Mouse (Mus musculus): ENCODE measurements around the gene Cnppd1.

Cnppd1 gene

DNA sequence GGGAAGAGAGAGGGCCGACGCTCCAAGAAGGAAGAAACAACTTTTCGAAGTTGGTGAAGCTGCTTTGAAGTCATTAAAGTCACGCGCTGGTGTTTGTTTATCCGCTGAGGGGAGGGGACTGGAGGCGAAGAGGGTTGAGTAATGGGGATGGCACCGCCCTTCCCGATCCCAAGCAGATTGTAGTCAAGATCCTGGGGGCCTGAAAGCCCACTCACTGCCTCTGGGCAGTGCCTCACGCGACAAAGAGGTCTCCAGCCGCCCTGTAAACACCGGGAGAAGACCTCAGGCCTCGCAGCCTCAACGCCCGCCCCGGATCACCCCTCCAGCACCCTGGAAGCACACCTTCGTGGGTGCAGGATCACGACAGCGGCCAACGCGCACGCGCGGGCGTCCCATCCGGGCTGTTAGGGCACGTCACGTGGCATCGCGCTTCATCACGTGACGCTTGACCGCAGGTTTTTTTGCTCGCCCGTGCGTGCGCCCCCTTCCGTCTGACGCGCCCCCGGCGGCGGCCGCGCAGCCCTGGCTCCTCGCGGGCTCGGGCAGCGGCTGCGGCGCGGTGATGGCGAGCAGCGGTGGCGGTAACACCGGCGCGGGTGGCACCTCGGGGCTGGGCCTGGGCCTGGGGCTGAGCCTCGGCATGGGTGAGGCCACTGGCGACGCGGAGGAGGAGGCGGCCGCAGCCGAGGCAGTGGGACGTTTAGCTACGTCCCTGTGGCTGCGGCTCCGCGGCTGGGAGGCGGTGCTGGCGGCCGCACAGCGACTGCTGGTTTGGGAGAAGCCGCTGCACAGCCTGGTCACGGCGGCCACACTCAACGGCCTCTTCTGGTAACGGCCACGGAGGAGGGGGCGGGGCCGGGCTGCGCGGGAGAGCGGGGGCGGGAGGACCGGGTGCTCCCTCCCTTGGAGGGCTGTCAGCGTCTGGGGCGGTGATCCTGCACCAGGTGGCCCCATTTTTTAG lies at the start of gene Cnppd1, which contains the start of gene Retreg2:
Gene Cnppd1 (minus strand): TSS at position 411 of the 961 bp plus-strand sequence.
Gene Retreg2 (plus strand): TSS at position 478 of the 961 bp plus-strand sequence.
- DNase-seq (ENCODE audit: low spot score in 2 of 2): peak; percentile 95 to 97

DNA sequence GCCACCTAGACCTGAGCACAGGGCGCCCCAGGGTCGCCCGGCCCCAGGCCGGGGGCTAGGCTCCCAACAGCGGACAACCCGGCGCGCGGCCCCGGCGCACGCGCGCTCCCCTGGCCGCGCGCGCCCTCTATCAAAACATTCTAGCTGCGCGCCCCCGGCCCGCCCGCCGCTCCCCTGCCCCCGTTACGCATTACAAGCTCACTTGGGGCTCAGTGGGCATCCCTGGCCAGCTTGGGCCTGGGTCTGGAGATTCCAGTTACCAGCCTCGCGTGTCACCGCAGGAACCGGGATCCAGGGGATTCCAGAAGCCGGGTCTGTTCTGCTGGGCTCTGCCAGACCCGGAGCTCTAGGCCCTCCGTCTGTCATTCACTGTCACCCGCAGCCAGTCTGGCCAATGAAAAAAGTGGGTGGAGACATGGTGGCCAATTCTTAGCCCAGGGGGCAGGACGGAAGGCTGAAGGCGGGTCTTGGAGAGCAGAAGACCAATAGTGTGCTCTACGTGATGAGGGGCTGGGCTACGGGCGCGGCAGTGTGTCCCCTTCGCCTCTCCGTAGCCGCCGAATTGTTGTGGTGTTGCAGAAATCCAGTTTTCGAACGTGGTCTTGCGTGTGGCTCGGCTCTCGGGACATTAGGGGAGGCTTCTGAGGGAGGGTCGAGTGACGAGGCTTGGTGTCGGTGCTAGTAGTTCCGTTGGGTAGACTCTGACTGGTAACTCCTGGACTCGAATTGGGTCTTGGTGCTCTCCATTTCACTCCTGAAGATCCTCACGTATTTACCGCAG lies 49.3 kb upstream of the Cnppd1 start, which contains the start of the genes Ankzf1 and Atg9a:
Gene Ankzf1 (plus strand): TSS at position 530 of the 781 bp plus-strand sequence.
Gene Atg9a (minus strand): TSS at position 575 of the 781 bp plus-strand sequence.
- DNase-seq (ENCODE audit: low spot score in 2 of 2): peak; percentile 97 to 98

DNA sequence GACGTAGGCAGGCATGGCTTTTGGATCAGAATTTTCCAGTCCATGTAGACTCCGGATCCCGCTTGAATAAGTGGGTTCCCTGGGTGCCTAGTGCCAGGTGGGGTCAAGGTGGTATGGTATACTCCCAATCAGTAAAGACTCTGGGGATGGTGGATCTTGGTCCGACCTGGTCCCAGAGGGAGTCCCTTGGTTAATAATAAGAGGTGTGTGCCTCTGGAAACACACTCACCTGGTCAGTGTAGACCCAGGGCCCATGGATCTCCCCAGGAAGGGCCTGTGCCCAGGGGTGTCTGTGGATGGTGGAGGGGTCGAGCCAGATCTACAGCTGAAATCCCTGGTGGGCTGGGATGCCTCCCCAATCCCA lies 48.7 kb upstream of the Cnppd1 start:
- DNase-seq (ENCODE audit: low spot score in 2 of 2): no peak

DNA sequence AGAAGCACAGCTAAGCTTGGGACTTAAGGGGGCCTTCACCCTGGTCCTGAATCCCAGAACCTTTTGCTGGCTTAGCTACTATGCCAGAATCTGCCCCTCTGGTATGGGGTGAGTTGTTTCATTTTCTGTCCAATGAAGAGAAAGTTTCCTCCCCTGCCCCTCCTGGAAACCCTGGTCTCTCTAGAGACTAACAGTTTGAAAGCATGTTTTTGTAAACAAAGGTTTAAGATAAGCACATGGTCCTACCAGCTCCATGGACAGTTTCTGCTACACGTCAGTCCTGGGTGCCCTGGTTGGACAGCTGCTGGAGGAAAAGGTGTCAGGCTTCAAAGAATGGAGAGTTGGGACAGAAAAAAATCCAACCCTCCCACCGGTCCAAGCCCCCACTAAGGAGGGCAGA lies 48.1 kb upstream of the Cnppd1 start:
- DNase-seq (ENCODE audit: low spot score in 2 of 2): no peak

DNA sequence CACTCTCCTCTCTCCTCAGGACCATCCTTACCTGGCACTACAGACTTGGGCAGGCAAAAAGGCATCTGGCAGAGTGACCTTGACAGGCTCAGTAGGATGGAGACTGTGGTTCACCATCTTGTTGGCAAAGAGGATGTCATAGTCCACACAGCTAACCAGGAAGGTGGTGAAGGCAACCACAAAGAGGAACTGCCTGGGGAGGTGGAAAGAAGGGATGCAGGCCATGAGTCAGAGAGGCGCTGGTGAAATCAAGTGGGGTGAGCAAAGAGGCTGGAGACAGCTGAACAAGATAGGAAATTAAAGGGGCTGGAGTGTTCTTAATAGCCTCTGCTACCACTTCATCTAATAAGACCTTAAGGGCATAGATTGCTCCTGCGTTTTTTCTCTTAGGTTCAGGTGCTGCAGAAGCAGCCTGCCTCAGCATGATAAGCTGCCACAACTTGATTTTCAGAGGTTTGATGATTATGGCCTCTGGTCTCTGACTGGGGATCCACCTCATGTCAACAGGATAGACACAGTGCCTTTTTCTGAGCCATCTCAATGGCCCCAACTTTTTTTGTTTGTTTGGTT lies 45.5 kb upstream of the Cnppd1 start:
- no peak for DNase-seq (ENCODE audit: low spot score in 2 of 2)

DNA sequence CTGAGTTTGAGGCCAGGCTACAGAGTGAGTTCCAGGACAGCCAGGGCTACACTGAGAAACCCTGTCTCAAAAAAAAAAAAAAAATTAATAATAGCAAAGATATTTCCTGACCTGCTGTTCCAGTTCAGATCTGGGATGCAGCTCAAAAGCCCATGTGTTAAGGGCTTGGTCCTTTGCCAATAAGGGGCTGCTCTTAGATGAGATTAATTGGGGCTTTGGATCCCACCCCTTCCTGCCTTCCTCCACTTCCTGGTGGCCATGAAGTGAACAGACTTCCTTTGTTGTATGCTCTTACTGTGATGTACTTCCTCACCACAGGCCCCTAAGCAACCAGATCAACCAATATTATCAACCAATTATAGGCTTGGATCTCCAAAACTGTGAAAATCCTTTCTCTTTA lies 44.6 kb upstream of the Cnppd1 start:
- no peak for DNase-seq (ENCODE audit: low spot score in 2 of 2)

DNA sequence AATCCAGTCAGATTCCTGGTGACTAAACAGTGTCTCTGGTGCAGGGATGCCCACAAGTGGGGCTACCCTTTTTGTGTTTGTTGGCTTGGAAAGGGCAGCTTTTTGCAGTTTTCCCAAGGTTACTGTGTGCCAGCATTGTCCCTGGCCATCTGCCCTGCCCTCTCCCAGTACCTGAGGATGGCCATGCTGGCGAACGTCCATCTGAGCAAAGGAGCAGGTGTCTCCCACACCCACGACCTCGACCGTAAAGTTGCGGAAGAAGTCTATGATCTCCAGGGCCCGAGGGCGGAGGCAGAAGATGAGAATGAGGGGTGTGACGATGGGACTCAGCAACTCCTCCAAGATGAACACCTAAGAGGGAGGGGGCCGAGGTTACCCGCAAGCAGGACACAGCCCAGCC lies 43.0 kb upstream of the Cnppd1 start:
- no peak for DNase-seq (ENCODE audit: low spot score in 2 of 2)

DNA sequence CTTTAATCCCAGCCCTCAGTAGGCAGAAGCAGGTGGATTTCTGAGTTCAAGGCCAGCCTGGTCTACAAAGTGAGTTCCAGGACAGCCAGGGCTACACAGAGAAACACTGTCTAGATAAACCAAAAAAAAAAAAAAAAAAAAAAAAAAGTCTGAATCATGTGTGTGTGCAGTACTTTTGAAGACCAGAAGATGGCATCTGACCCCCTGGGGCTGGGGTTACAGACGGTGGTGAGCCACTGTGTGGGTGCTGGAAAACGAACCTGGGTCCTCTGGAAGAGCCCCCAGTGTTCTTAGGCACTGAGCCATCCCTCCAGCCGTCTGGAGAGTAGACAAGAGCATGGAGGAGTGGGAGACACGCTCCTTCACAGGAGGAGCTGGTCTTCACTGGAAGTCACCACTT lies 39.6 kb upstream of the Cnppd1 start:
- no peak for DNase-seq (ENCODE audit: low spot score in 2 of 2)

DNA sequence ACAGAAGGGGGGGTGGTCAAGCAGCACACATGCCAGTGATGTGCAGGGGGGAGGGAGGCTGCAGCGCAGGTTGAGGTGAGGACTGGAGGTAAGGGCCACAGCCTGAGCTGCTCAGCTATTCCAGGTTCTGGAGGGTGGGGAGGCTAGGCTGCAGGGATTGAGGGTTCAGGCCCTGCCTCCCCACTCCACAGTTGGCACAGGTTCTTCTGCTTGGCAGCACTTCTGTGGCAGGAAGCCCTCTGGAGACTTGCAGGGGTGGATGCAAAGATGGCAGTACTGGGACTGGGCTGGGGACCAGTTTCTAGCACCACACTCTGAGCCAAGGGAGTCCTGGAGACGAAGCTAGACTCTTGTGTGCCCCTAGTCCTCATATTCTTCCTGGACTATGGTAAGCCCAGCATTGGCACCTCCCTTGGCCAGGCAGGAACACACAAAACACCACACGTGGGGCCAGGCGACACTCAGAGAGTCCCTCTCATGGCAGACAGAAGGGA lies 38.9 kb upstream of the Cnppd1 start:
- no peak for DNase-seq (ENCODE audit: low spot score in 2 of 2)

DNA sequence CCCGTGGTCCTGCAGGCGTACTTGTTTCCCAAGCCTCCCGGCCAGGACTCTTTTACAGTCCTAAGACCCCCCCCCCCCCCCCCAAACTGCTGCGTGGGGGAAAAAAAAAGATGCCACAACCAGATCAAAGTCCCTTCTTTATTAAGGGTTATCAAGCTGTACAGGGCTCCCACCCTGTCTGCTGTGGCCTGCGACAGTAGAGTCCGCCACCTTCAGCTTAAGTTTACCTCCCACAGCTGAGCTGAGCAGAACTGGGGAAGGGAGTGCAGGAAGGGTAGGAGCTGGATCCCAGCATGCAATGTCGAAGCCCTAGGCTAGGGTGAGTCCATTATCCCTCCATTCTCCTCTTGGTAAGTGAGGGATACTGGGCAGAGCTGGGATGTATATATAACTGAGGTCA lies 38.2 kb upstream of the Cnppd1 start:
- no peak for DNase-seq (ENCODE audit: low spot score in 2 of 2)

DNA sequence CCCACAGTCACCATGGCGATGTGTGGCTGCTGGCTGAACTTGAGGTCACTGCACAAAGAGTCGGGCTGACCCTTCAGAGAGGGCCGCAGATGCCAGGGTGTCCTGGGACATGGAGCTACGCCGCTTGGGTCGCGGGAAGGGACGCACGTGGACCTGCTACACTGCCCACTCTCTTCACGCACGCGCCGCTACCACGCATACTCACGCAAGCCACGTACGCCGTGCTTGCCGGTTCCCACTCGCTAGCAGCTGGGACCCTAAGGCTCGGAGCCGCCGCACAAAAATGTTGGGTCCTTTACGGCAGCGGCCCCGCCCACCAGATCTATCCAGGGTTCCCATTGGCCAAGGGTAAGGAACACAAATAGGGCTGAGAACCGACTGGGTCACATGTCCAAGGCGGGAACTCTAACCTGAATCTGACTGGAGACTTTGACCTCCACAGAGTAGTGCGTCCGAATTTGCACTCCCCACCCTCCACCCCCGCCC lies 37.6 kb upstream of the Cnppd1 start, which contains the start of gene Abcb6:
Gene Abcb6 (minus strand): TSS at position 288 of the 486 bp plus-strand sequence.
- DNase-seq (ENCODE audit: low spot score in 2 of 2): peak; percentile 84 to 90

DNA sequence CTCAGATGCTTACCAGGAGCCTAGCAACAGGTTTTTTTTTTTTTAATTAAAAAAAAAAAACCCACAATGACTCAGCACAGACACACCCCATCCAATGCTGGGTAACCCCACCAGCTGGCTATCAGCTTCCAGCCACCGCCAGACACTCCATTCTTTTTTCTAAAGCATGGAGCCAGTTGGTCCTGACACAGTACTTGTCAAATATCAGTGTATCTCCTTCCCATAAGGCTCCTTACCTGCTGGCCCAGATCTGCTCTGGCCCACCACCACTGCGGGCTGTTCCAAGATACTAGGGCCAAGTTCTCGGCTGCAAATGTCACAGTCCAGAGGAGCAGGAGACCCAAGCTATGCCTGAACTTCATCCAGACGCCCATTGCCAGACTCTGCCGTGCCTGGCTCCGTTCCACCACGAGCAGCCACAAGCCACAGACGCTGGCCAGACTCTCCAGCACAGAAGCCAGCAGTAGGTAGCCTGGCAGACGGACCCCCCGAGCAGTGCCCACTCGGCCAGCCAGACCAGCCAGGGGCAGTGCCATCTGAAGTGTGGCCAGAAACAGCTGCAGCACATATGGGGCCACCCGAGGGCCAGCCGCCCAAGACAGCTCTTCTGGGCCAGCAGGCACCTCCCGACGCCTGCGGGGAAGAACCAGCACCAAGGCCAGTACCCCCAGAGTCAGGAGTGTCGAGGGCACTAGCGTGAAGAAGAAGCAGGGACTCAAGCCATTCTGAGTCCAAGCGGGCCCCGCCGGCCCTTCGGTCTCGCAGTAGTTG lies 37.0 kb upstream of the Cnppd1 start:
- DNase-seq (ENCODE audit: low spot score in 2 of 2): peak; percentile 22 to 60

DNA sequence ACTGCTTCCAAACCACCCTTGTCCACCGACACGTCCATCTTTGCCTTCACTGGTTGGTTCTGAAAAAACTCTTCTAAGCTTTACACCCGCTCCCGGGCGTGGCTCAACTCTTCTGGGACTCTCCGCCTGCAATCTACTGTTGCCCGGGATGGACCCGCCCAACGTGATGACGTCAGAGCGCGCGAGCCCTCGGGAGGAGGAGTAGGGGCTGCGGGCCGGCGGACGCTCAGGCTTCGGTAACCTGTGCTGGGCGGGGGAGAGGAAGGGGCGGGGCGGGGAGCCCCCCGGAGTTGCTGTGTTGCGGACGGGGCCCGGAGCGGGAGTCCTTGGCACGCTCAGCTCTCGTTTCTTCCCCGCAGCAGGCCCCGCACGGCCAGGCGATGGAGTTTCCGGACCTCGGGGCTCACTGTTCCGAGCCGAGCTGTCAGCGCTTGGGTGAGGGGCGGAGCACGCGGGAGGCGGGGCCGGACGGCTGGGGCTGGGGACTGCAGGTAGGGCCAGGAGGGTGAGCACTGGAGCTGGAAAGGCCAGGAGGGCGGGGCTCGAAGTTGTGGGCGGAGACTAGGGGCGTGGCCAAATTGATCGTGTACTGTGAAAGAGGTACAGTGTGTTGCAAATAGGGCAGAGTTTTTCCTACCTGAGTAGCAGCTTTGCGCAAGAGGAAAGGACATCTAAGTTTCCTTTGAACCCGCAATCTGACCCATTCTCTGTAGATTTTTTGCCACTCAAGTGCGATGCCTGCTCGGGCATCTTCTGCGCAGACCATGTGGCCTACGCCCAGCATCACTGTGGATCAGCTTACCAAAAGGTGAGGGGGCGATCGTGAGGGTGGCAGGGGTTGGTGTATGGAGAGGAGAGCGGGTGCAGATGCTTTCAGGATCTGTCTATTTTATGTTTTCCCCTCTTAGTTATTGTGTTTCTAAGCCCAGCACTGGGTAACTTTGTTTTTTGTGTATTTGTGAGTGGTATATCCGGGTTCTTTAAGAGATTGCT lies 26.3 kb upstream of the Cnppd1 start, which contains the start of gene Zfand2b:
Gene Zfand2b (plus strand): TSS at position 175 of the 993 bp plus-strand sequence.
- DNase-seq (ENCODE audit: low spot score in 2 of 2): peak; percentile 96 to 97

DNA sequence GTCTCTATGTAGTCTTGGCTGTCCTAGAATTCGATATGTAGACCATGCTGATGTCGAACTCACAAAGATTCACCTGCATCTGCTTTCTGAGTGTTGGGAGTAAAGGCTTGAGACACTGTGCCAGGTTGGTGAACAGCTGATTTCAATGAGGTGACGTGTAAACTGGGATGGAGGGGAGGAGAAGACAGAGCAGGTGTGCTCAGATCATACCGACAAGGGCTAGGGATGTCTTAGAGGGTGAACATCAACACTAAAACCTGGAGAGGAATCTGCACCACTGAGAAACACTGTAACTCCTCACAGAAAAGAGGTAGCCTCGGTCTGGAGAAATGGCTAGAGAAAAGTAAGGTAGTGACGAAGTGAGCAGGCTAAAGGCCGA lies 25.6 kb upstream of the Cnppd1 start:
- no peak for DNase-seq (ENCODE audit: low spot score in 2 of 2)

DNA sequence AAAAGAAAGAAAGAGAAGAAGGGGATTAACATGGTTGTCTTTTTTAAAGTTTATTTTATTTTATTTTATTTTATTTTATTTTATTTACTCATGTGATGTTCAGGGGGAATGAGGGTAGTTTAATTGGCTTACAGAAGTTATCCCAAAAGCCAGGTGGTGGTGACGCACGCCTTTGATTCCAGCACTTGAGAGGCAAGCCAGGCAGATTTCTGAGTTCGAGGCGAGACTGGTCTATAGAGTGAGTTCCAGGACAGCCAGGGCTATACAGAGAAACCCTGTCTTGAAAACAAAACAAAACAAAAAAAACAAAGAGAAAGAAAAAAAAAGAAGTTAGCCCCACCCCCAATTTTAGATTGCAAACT lies 17.7 kb upstream of the Cnppd1 start:
- no peak for DNase-seq (ENCODE audit: low spot score in 2 of 2)

DNA sequence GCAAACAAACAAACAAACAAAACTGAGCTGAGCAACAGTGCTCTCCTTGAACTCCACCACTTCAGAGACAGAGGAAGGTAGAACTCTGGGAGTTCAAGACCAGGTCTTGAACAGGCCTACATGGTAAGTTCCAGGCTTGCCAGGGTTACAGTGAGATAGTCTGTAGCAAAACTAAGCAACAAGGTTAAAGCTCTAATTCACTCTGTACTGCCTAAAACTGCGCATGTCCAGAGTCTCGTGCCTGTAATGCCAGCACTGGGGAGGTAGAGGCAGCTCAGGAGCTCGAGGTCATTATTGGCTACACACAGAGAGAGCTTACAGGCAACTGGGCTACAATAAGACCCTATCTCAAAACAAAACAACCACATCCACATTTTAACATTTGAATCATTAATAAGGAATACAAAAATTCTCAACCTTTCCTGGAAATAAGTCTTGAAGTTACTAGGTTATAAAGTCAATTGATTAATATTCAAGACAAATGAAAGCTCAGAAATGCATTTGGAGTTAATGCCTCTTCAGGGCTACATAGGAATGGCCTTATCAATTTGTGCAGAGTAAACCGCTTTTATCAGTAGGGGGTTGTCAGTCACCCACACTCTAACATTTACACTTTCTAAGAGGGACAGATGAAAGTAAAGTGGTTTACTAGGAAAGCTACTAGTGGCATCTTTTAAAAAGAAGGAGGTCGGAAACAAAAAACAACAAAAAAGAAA lies 17.2 kb upstream of the Cnppd1 start:
- DNase-seq (ENCODE audit: low spot score in 2 of 2): no peak

DNA sequence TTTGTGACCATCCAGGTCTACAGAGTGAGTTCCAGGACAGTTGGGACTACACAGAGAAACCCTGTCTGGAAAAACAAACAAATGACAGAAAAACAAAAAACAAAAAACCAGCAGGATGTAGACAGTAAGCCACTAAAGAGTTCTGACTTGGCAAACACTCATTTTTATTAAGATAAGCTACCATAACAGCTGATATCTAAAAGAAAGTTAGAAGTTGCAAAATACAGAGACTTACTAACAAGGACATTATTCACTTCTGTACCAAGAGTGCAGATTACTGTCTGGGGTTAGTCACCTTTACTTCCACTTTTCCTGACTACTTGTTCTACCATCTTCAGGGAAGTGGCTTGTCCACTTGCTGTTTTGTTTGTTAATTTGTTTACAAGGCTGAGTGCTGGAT lies 16.5 kb upstream of the Cnppd1 start:
- DNase-seq (ENCODE audit: low spot score in 2 of 2): no peak

DNA sequence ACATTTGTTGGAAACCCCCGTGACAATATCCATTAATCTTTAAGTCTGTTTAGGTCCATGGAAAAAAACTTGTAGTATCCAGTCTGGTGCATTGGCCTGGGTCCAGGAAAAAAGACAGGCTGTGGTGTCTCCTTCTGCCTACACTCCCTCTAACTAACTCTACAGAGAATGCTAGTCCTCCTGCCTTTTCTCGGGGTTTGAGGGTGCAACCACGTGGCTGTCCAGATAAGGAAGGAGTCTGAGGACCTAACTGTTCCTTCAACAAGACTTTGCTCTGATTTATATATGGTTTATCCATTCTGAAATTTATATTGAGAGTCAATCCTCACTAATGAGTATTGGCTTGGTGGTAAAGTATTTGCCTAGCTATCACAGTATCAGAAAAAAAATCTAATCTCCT lies 13.3 kb upstream of the Cnppd1 start:
- DNase-seq (ENCODE audit: low spot score in 2 of 2): no peak

DNA sequence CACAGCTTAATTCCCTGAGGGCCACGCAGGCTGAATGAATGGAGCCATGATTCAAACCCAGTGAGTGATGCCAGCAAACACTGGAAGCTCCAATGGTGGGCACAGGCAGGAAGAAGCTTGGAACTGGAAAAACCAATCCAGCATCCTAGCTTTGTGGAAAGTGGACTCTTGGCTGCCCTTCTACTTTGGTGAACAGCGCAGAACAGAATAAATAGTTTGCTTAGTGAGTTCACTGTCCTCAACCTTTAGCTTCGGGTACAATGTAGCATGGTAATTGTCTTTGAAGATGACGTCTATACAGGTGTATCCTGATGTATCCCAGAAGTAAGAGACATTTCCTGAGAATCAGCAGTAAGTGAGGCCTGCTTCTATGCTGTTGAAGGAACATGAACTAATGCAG lies 6.2 kb upstream of the Cnppd1 start:
- DNase-seq (ENCODE audit: low spot score in 2 of 2): no peak

All from spleen, postnatal 36 days (tissue).